Mouse (Mus musculus): Measurements from ENCODE around the gene Tulp1. TPM values are rescaled to one million over a fixed set of nuclear protein-coding genes. Genes with fewer than 3 reads are reported as not detected.
A peak's percentile ranks its signal among the peaks of the same experiment; 100 is the strongest.
"Not testable (repeated sequence)": the region's sequence is repeated elsewhere in the genome, so short reads cannot be mapped to it uniquely, and the experiment has no call there.

Tulp1 gene
- polyA plus RNA-seq, 1 experiment from 2014 or later: 3.3 TPM

GRCm38 (mm10) chr17:28330232-28330546, 34.8 kb downstream of the Tulp1 start:
- Histone ChIP-seq H3K4me2 (ENCODE audit: low read depth) (peak overlapping the region; percentile 91), H3K36me3 (ENCODE audit: control insufficient read depth, insufficient read depth, low read length) (peaks cover 2% of the 10 kb centered on the region), H3K9me3 (ENCODE audit: control insufficient read depth, low read length) (no peaks in the 10 kb centered on the region), H3K27ac (ENCODE audit: low read depth, low read length) (no peak overlapping the region), H3K9ac (ENCODE audit: low read length) (peak overlapping the region; percentile 99; the same call in 1 of the 2 replicates), H3K27me3 (ENCODE audit: control insufficient read depth, insufficient read depth, low read length) (no peaks in the 10 kb centered on the region), H3K4me3 (ENCODE audit: low read depth, low read length) (peak overlapping the region; percentile 96), H3K4me1 (ENCODE audit: control insufficient read depth, insufficient read depth, low read length) (peaks cover 19% of the 10 kb centered on the region)
- WGBS: 49% methylated on average over 2 of the region's 2 CpGs
- ATAC-seq (ENCODE audit: insufficient read depth, low FRiP score, low TSS enrichment) (no peak), DNase-seq (ENCODE audit: low spot score) (no peak)

GRCm38 (mm10) chr17:28329503-28330231, 35.4 kb downstream of the Tulp1 start:
- Histone ChIP-seq H3K27ac (ENCODE audit: low read depth, low read length) (no peak overlapping the region), H3K4me1 (ENCODE audit: control insufficient read depth, insufficient read depth, low read length) (peaks cover 19% of the 10 kb centered on the region), H3K36me3 (ENCODE audit: control insufficient read depth, insufficient read depth, low read length) (peaks cover 2% of the 10 kb centered on the region), H3K9ac (ENCODE audit: low read length) (peak overlapping the region; percentile 99), H3K4me2 (ENCODE audit: low read depth) (peak overlapping the region; percentile 91), H3K27me3 (ENCODE audit: control insufficient read depth, insufficient read depth, low read length) (no peaks in the 10 kb centered on the region), H3K9me3 (ENCODE audit: control insufficient read depth, low read length) (no peaks in the 10 kb centered on the region), H3K4me3 (ENCODE audit: low read depth, low read length) (peak overlapping the region; percentile 96)
- DNase-seq (ENCODE audit: low spot score): no peak
- ATAC-seq (ENCODE audit: insufficient read depth, low FRiP score, low TSS enrichment): no peak
- WGBS: 13% methylated on average over 4 of the region's 4 CpGs

DNA sequence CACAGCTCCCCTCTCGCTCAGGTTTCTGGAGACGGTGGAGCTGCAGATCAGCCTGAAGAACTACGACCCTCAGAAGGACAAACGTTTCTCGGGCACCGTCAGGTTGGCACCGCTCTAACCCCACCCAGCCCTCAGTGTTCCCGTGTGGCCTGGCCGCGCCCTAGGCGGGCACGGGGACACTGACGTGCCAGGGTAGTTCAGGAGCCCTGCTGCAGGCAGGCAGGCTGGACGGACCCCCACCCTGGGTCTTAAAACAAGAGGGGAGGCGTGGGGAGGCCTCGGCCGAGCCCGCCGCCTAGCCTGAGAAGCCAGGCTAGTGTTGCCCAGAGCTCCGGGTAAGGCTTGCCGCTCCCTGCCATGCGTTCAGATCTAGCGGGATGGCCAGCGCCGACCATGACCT, 36.1 kb downstream of the Tulp1 start:
- Histone ChIP-seq H3K27ac (ENCODE audit: low read depth, low read length) (peak overlapping the region; percentile 93), H3K4me1 (ENCODE audit: control insufficient read depth, insufficient read depth, low read length) (peaks cover 19% of the 10 kb centered on the region), H3K4me2 (ENCODE audit: low read depth) (peak overlapping the region; percentile 91), H3K9me3 (ENCODE audit: control insufficient read depth, low read length) (no peaks in the 10 kb centered on the region), H3K27me3 (ENCODE audit: control insufficient read depth, insufficient read depth, low read length) (no peaks in the 10 kb centered on the region), H3K4me3 (ENCODE audit: low read depth, low read length) (peak overlapping the region; percentile 96), H3K9ac (ENCODE audit: low read length) (peak overlapping the region; percentile 99), H3K36me3 (ENCODE audit: control insufficient read depth, insufficient read depth, low read length) (peaks cover 2% of the 10 kb centered on the region)
- WGBS: 0% methylated on average over 25 of the region's 25 CpGs
- peak; percentile 32; the same call in 1 of the 2 replicates for ATAC-seq (ENCODE audit: insufficient read depth, low FRiP score, low TSS enrichment)
- no peak for DNase-seq (ENCODE audit: low spot score)

GRCm38 (mm10) chr17:28328366-28328928, 36.6 kb downstream of the Tulp1 start, which contains the start of gene Rpl10a:
Rpl10a (plus strand) TSS chr17:28328471.
- peak within 1 kb of the TSS; percentile 93 for H3K27ac ChIP-seq (ENCODE audit: low read depth, low read length)
- H3K4me1 ChIP-seq (ENCODE audit: control insufficient read depth, insufficient read depth, low read length): peaks cover 19% of the 10 kb centered on the region
- H3K4me3 ChIP-seq (ENCODE audit: low read depth, low read length): peak within 1 kb of the TSS; percentile 96
- no peaks in the 10 kb centered on the region for H3K27me3 ChIP-seq (ENCODE audit: control insufficient read depth, insufficient read depth, low read length)
- H3K36me3 ChIP-seq (ENCODE audit: control insufficient read depth, insufficient read depth, low read length): peaks cover 4% of the 10 kb centered on the region
- WGBS: under 1% methylated on average over 66 of the region's 67 CpGs
- peak within 1 kb of the TSS; percentile 99 for H3K9ac ChIP-seq (ENCODE audit: low read length)
- ATAC-seq (ENCODE audit: insufficient read depth, low FRiP score, low TSS enrichment): peak; percentile 82
- H3K9me3 ChIP-seq (ENCODE audit: control insufficient read depth, low read length): no peaks in the 10 kb centered on the region
- H3K4me2 ChIP-seq (ENCODE audit: low read depth): peak within 1 kb of the TSS; percentile 91
- peak; percentile 98 for DNase-seq (ENCODE audit: low spot score)

DNA sequence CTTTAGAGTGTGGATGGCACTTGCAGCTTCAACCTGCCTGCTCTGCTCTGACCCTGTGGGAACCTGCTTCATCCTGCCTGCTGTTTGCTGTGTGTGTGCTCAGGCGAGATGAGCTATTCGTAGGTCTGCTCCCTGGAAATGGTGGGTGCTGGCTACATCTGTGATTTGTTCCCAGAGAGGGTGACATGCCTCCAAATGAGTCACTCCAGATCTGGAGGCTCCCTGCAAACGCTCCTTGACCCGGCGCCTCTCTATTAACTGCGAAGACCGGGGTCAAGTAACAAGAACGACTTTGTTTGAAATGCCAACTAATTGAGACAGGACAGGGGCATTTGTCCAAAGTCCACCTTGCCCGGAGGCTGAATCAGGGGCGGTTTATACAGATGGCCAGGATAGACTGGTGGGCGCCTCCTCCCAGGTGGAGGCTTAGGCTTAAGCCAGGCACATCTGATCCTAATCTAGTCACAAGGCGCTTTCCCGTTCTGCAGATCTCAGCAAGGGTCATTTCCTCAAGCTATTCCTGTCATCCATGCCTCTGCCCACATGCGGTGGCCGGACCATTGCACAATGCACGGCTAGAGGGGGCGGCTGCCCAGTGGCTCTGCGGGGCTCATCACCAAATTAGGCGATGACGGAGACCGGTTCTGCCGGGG, 37.2 kb downstream of the Tulp1 start:
- DNase-seq (ENCODE audit: low spot score): peak; percentile 32
- WGBS: 10% methylated on average over 22 of the region's 22 CpGs
- peaks cover 4% of the 10 kb centered on the region for H3K36me3 ChIP-seq (ENCODE audit: control insufficient read depth, insufficient read depth, low read length)

DNA sequence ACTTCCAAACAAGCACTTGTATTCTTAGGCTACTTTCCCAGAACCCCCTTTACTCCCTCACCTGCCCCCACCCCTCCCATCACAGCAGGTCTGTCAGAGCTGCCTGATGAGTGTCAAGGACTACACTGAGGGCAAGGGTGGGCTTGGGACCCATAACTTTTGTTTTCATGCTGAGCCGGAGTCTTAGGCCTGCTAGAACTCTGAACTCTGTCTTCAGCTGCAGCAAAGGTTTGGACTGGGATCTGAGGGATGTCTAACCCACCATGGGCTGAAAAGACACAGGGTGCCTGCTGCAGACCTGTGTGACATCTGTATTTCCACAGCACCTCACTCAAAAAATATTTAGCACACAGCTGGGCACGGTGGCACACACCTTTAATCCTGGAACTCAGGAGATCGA, 38.1 kb downstream of the Tulp1 start:
- H3K9me3 ChIP-seq (ENCODE audit: control insufficient read depth, low read length): no peaks in the 10 kb centered on the region
- WGBS: 90% methylated on average over 3 of the region's 3 CpGs
- H3K27me3 ChIP-seq (ENCODE audit: control insufficient read depth, insufficient read depth, low read length): no peaks in the 10 kb centered on the region
- no peak overlapping the region for H3K9ac ChIP-seq (ENCODE audit: low read length)
- peaks cover 15% of the 10 kb centered on the region for H3K4me1 ChIP-seq (ENCODE audit: control insufficient read depth, insufficient read depth, low read length)
- no peak for ATAC-seq (ENCODE audit: insufficient read depth, low FRiP score, low TSS enrichment)
- H3K4me3 ChIP-seq (ENCODE audit: low read depth, low read length): no peak overlapping the region
- H3K36me3 ChIP-seq (ENCODE audit: control insufficient read depth, insufficient read depth, low read length): peaks cover 4% of the 10 kb centered on the region
- H3K27ac ChIP-seq (ENCODE audit: low read depth, low read length): no peak overlapping the region
- no peak for DNase-seq (ENCODE audit: low spot score)
- H3K4me2 ChIP-seq (ENCODE audit: low read depth): no peak overlapping the region

More for the DNA sequence above, 37.2 kb downstream of the Tulp1 start:
- H3K4me3 ChIP-seq (ENCODE audit: low read depth, low read length): peak overlapping the region; percentile 96
- no peaks in the 10 kb centered on the region for H3K9me3 ChIP-seq (ENCODE audit: control insufficient read depth, low read length)
- H3K27ac ChIP-seq (ENCODE audit: low read depth, low read length): peak overlapping the region; percentile 93
- peak; percentile 56 for ATAC-seq (ENCODE audit: insufficient read depth, low FRiP score, low TSS enrichment)
- peak overlapping the region; percentile 91 for H3K4me2 ChIP-seq (ENCODE audit: low read depth)
- H3K4me1 ChIP-seq (ENCODE audit: control insufficient read depth, insufficient read depth, low read length): peaks cover 15% of the 10 kb centered on the region
- H3K27me3 ChIP-seq (ENCODE audit: control insufficient read depth, insufficient read depth, low read length): no peaks in the 10 kb centered on the region
- H3K9ac ChIP-seq (ENCODE audit: low read length): peak overlapping the region; percentile 99

DNA sequence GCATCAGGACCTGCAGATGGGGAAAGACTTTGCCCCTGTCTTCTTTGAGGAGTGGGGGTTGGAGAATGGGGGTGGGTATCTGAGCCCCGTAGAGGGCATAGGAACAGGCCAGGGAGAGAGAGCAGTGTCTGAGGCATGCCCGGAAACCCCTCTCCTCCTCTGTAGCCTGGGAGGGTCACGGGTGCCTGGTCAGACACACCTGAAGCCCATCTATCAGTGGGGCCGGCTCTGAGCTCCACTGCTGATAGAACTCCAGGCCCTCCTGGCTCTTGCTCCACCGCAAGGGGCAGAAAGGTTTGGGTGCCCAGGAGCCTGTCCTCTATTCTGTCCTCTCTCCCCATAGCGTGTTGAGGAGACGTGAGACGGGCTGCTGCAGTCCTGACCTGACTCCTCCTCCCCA, 39.3 kb downstream of the Tulp1 start:
- H3K9me3 ChIP-seq (ENCODE audit: control insufficient read depth, low read length): no peaks in the 10 kb centered on the region
- H3K4me2 ChIP-seq (ENCODE audit: low read depth): no peak overlapping the region
- WGBS: 97% methylated on average over 8 of the region's 8 CpGs
- peaks cover 15% of the 10 kb centered on the region for H3K4me1 ChIP-seq (ENCODE audit: control insufficient read depth, insufficient read depth, low read length)
- H3K9ac ChIP-seq (ENCODE audit: low read length): no peak overlapping the region
- H3K27ac ChIP-seq (ENCODE audit: low read depth, low read length): no peak overlapping the region
- H3K36me3 ChIP-seq (ENCODE audit: control insufficient read depth, insufficient read depth, low read length): peaks cover 5% of the 10 kb centered on the region
- ATAC-seq (ENCODE audit: insufficient read depth, low FRiP score, low TSS enrichment): no peak
- DNase-seq (ENCODE audit: low spot score): no peak
- no peak overlapping the region for H3K4me3 ChIP-seq (ENCODE audit: low read depth, low read length)
- no peaks in the 10 kb centered on the region for H3K27me3 ChIP-seq (ENCODE audit: control insufficient read depth, insufficient read depth, low read length)

- not testable (repeated sequence) for H3K4me2 ChIP-seq (ENCODE audit: low read depth); H3K4me3 ChIP-seq (ENCODE audit: low read depth, low read length); H3K9me3 ChIP-seq (ENCODE audit: control insufficient read depth, low read length); H3K27ac ChIP-seq (ENCODE audit: low read depth, low read length); H3K4me1 ChIP-seq (ENCODE audit: control insufficient read depth, insufficient read depth, low read length); H3K9ac ChIP-seq (ENCODE audit: low read length); H3K27me3 ChIP-seq (ENCODE audit: control insufficient read depth, insufficient read depth, low read length); H3K36me3 ChIP-seq (ENCODE audit: control insufficient read depth, insufficient read depth, low read length); ATAC-seq (ENCODE audit: insufficient read depth, low FRiP score, low TSS enrichment); DNase-seq (ENCODE audit: low spot score)
- WGBS: 92% methylated on average over 7 of the region's 7 CpGs
Observed at GRCm38 (mm10) chr17:28324416-28324815, 40.6 kb downstream of the Tulp1 start.

All from neural tube, embryonic 11.5 days (tissue).